Mouse (Mus musculus): ENCODE data around the gene Eif4g3.

The Eif4g3 gene

GRCm38 (mm10) chr4:138108541-138108940, 115.7 kb downstream of the Eif4g3 start:
- no peak for DNase-seq

- no peak for DNase-seq
Measured at GRCm38 (mm10) chr4:138109332-138109731, 116.5 kb downstream of the Eif4g3 start.

GRCm38 (mm10) chr4:138111858-138112257, 119.0 kb downstream of the Eif4g3 start:
- peak; percentile 26 for DNase-seq

- peak; percentile 61 for DNase-seq
Measured at GRCm38 (mm10) chr4:138119740-138120139, 126.9 kb downstream of the Eif4g3 start.

- DNase-seq = no peak
Measured at GRCm38 (mm10) chr4:138124046-138124445, 131.2 kb downstream of the Eif4g3 start.

- DNase-seq = no peak
Measured at GRCm38 (mm10) chr4:138127371-138127770, 134.5 kb downstream of the Eif4g3 start.

- DNase-seq = no peak
Measured at GRCm38 (mm10) chr4:138127781-138128180, 135.0 kb downstream of the Eif4g3 start.

- no peak for DNase-seq
Measured at GRCm38 (mm10) chr4:138130149-138130548, 137.3 kb downstream of the Eif4g3 start.

- DNase-seq = no peak
Measured at GRCm38 (mm10) chr4:138131226-138131625, 138.4 kb downstream of the Eif4g3 start.

GRCm38 (mm10) chr4:138131716-138132115, 138.9 kb downstream of the Eif4g3 start:
- DNase-seq = no peak

- no peak for DNase-seq
Measured at GRCm38 (mm10) chr4:138133360-138133759, 140.5 kb downstream of the Eif4g3 start.

GRCm38 (mm10) chr4:138137336-138137735, 144.5 kb downstream of the Eif4g3 start:
- no peak for DNase-seq

GRCm38 (mm10) chr4:138137804-138138203, 145.0 kb downstream of the Eif4g3 start:
- no peak for DNase-seq

- DNase-seq = peak; percentile 38
Measured at GRCm38 (mm10) chr4:138138219-138138618, 145.4 kb downstream of the Eif4g3 start.

- DNase-seq = peak; percentile 31
Measured at GRCm38 (mm10) chr4:138141358-138141757, 148.5 kb downstream of the Eif4g3 start.

- DNase-seq = no peak
Measured at GRCm38 (mm10) chr4:138147176-138147575, 154.4 kb downstream of the Eif4g3 start.

GRCm38 (mm10) chr4:138149977-138150376, 157.2 kb downstream of the Eif4g3 start:
- no peak for DNase-seq

GRCm38 (mm10) chr4:138151226-138151625, 158.4 kb downstream of the Eif4g3 start:
- DNase-seq = no peak

- peak; percentile 46 for DNase-seq
Measured at GRCm38 (mm10) chr4:138153980-138154379, 161.2 kb downstream of the Eif4g3 start.

GRCm38 (mm10) chr4:138160918-138161317, 168.1 kb downstream of the Eif4g3 start:
- DNase-seq = no peak

GRCm38 (mm10) chr4:138161550-138161949, 168.7 kb downstream of the Eif4g3 start:
- no peak for DNase-seq

GRCm38 (mm10) chr4:138163836-138164235, 171.0 kb downstream of the Eif4g3 start:
- no peak for DNase-seq

GRCm38 (mm10) chr4:138164860-138165259, 172.0 kb downstream of the Eif4g3 start:
- no peak for DNase-seq

- no peak for DNase-seq
Measured at GRCm38 (mm10) chr4:138166519-138166918, 173.7 kb downstream of the Eif4g3 start.

- no peak for DNase-seq
Measured at GRCm38 (mm10) chr4:138168162-138168561, 175.3 kb downstream of the Eif4g3 start.

GRCm38 (mm10) chr4:138169420-138169819, 176.6 kb downstream of the Eif4g3 start:
- no peak for DNase-seq

Measured in lung, postnatal 10 days (tissue).